Mouse (Mus musculus) kidney, postnatal 0 days (tissue): ENCODE results near the gene Lrrc4. TPM values are rescaled to one million over a fixed set of nuclear protein-coding genes. Genes with fewer than 3 reads are reported as not detected.

ENCODE experiments used
- ATAC-seq: fragments of 200-750 bp; cut with Nextera tagmentation; replicated peaks from 2 replicates; pipeline ENCODE4 v1.8.0; 2017; ENCODE audit warnings: low read depth, moderate number of reproducible peaks, moderate TSS enrichment, moderate library complexity; ENCODE audit not compliant: low FRiP score
- DNase-seq: peaks from one replicate; pipeline ENCODE4 v3.0.0-alpha.2; 2016; ENCODE audit warnings: low spot score
- H3K27ac ChIP-seq: fragments of 300-500 bp; sonication (generic); 2 replicates; pipeline ENCODE4 v1.5.1; 2014; ENCODE audit warnings: mild to moderate bottlenecking
- H3K27me3 ChIP-seq: fragments of 300-500 bp; sonication (generic); 2 replicates; pipeline ENCODE4 v1.6.1; 2014; ENCODE audit warnings: low read length, mixed read lengths; ENCODE audit not compliant: insufficient read depth
- H3K36me3 ChIP-seq: fragments of 300-500 bp; sonication (generic); 2 replicates; pipeline ENCODE4 v1.6.1; 2014; ENCODE audit warnings: low read length, mixed read lengths; ENCODE audit not compliant: insufficient read depth
- H3K4me1 ChIP-seq: fragments of 300-500 bp; sonication (generic); replicated peaks from 2 replicates; pipeline ENCODE4 v1.6.1; 2014; ENCODE audit warnings: antibody characterized with exemption, low read length, mixed read lengths; ENCODE audit not compliant: insufficient read depth
- H3K4me2 ChIP-seq: fragments of 300-500 bp; sonication (generic); 2 replicates; pipeline ENCODE4 v1.6.1; 2014; ENCODE audit warnings: mild to moderate bottlenecking, low read length, moderate library complexity, mixed read lengths
- H3K4me3 ChIP-seq: fragments of 300-500 bp; sonication (generic); replicated peaks from 2 replicates; pipeline ENCODE4 v1.5.1; 2014; ENCODE audit warnings: low read depth, low read length
- H3K9ac ChIP-seq: fragments of 300-500 bp; sonication (generic); 2 replicates; pipeline ENCODE4 v1.6.1; 2014; ENCODE audit warnings: low read depth, low read length
- H3K9me3 ChIP-seq: fragments of 300-500 bp; sonication (generic); replicated peaks from 2 replicates; pipeline ENCODE4 v1.6.1; 2016; ENCODE audit warnings: low read length, inconsistent platforms, mixed read lengths
- CTCF ChIP-seq: IDR thresholded peaks from 2 replicates; pipeline ENCODE4 v1.5.1; 2016; ENCODE audit warnings: antibody characterized with exemption, low read depth, mild to moderate bottlenecking, moderate library complexity
- WGBS: fragments of 180-500 bp; shearing (Covaris S2); extraction: QIAGEN DNeasy Blood & Tissue Kit; methylation state at CpG from one replicate; pipeline ENCODE4 v1.1.7; 2014; 5-methylcytosine and 5-hydroxymethylcytosine counted together
- polyA plus RNA-seq: library from polyadenylated mRNA; unstranded; fragments of >200 nt; fragmentation: Nextera tagmentation; extraction: Ambion mirVana; gene quantifications from 2 replicates; pipeline ENCODE4 v1.2.1, GENCODE M21; 2015

Gene Lrrc4
- polyA plus RNA-seq, 1 experiment from 2014 or later, result 0.66 TPM

GRCm38 (mm10) chr6:28685745-28686144 lies 145.8 kb downstream of the Lrrc4 start:
- DNase-seq, result peak; percentile 68
- Histone ChIP-seq H3K27ac (no peak overlapping the region), H3K4me1 (peaks cover 8% of the 10 kb centered on the region; the same call in 1 of the 2 replicates), H3K9me3 (no peaks in the 10 kb centered on the region), H3K4me2 (no peak overlapping the region), H3K36me3 (no peaks in the 10 kb centered on the region), H3K9ac (no peak overlapping the region), H3K4me3 (no peak overlapping the region), H3K27me3 (no peaks in the 10 kb centered on the region)
- no peak for TF ChIP-seq CTCF
- WGBS, result 52% methylated on average over 5 of the region's 5 CpGs
- peak; percentile 79; the same call in 1 of the 2 replicates for ATAC-seq

- no peak for ATAC-seq
- Histone ChIP-seq H3K36me3 (no peaks in the 10 kb centered on the region), H3K9ac (no peak overlapping the region), H3K27me3 (no peaks in the 10 kb centered on the region), H3K9me3 (no peaks in the 10 kb centered on the region), H3K4me2 (no peak overlapping the region), H3K4me1 (peaks cover 8% of the 10 kb centered on the region), H3K4me3 (no peak overlapping the region), H3K27ac (no peak overlapping the region)
- TF ChIP-seq CTCF, result no peak
- WGBS, result 48% methylated on average over 3 of the region's 3 CpGs
- DNase-seq, result peak; percentile 40
These were observed 146.5 kb downstream of the Lrrc4 start for GRCm38 (mm10) chr6:28685052-28685451.

- Histone ChIP-seq H3K4me1 (peaks cover 8% of the 10 kb centered on the region), H3K4me2 (no peak overlapping the region), H3K27me3 (no peaks in the 10 kb centered on the region), H3K4me3 (no peak overlapping the region), H3K9me3 (no peaks in the 10 kb centered on the region), H3K36me3 (no peaks in the 10 kb centered on the region), H3K9ac (no peak overlapping the region), H3K27ac (peak overlapping the region; percentile 42; the same call in 1 of the 2 replicates)
- ATAC-seq (no peak), DNase-seq (peak; percentile 18)
- TF ChIP-seq CTCF, result no peak
- 55% methylated on average over 8 of the region's 8 CpGs for WGBS
These were observed 149.8 kb downstream of the Lrrc4 start for GRCm38 (mm10) chr6:28681521-28682457.

GRCm38 (mm10) chr6:28680537-28680936 lies 151.0 kb downstream of the Lrrc4 start:
- no peak for TF ChIP-seq CTCF
- peaks cover 8% of the 10 kb centered on the region for H3K4me1 ChIP-seq
- no peaks in the 10 kb centered on the region for H3K9me3 ChIP-seq
- no peaks in the 10 kb centered on the region for H3K36me3 ChIP-seq
- H3K9ac ChIP-seq, result no peak overlapping the region
- no peak overlapping the region for H3K27ac ChIP-seq
- H3K27me3 ChIP-seq, result no peaks in the 10 kb centered on the region
- no peak overlapping the region for H3K4me2 ChIP-seq
- ATAC-seq, result no peak
- 60% methylated on average over 4 of the region's 4 CpGs for WGBS
- H3K4me3 ChIP-seq, result no peak overlapping the region
- no peak for DNase-seq

GRCm38 (mm10) chr6:28678896-28679295 lies 152.7 kb downstream of the Lrrc4 start:
- H3K27ac ChIP-seq, result no peak overlapping the region
- no peaks in the 10 kb centered on the region for H3K27me3 ChIP-seq
- TF ChIP-seq CTCF, result no peak
- ATAC-seq (no peak), DNase-seq (no peak)
- 85% methylated on average over 1 of the region's 1 CpGs for WGBS
- H3K9ac ChIP-seq, result no peak overlapping the region
- no peak overlapping the region for H3K4me3 ChIP-seq
- H3K4me2 ChIP-seq, result no peak overlapping the region
- H3K36me3 ChIP-seq, result no peaks in the 10 kb centered on the region
- H3K9me3 ChIP-seq, result no peaks in the 10 kb centered on the region
- H3K4me1 ChIP-seq, result peaks cover 8% of the 10 kb centered on the region

- H3K9me3 ChIP-seq, result no peaks in the 10 kb centered on the region
- ATAC-seq (no peak), DNase-seq (no peak)
- TF ChIP-seq CTCF, result no peak
- no peaks in the 10 kb centered on the region for H3K36me3 ChIP-seq
- H3K4me1 ChIP-seq, result no peaks in the 10 kb centered on the region
- no peak overlapping the region for H3K4me3 ChIP-seq
- 84% methylated on average over 1 of the region's 1 CpGs for WGBS
- no peak overlapping the region for H3K9ac ChIP-seq
- no peak overlapping the region for H3K4me2 ChIP-seq
- no peaks in the 10 kb centered on the region for H3K27me3 ChIP-seq
- no peak overlapping the region for H3K27ac ChIP-seq
These were observed 156.9 kb downstream of the Lrrc4 start for GRCm38 (mm10) chr6:28674686-28675085.
